Mouse (Mus musculus) testis, adult 2 months (tissue): ENCODE results near the gene Eid2b.

Source experiments
- CTCF ChIP-seq: fragments of 200-500 bp; IDR thresholded peaks from 2 replicates; pipeline ENCODE4 v1.5.1; 2012; ENCODE audit warnings: low read depth, mild to moderate bottlenecking, inconsistent platforms, low read length, moderate library complexity; ENCODE audit not compliant: control insufficient read depth, insufficient read depth, insufficient replicate concordance
- POLR2A ChIP-seq: fragments of 200-500 bp; IDR thresholded peaks from 2 replicates; pipeline ENCODE4 v1.6.1; 2012; ENCODE audit warnings: low read depth, mild to moderate bottlenecking, inconsistent platforms, low read length, moderate library complexity; ENCODE audit not compliant: control insufficient read depth

GRCm38 (mm10) chr7:28255476-28255875 is 22.1 kb upstream of the Eid2b start:
- TF ChIP-seq CTCF: peak; percentile 93
- TF ChIP-seq POLR2A: no peak
